Mouse (Mus musculus): ENCODE data around the gene Qtrt1.

GRCm38 (mm10) chr9:21397170-21397569, 14.5 kb upstream of the Qtrt1 start:
- TF ChIP-seq POLR2A (IDR thresholded peaks at IDR 0.05; ENCODE audit: low read depth, low read length) (no peak), CTCF (conservative IDR thresholded peaks at IDR 0.05; ENCODE audit: insufficient read depth, insufficient read length, low read depth, low read length) (no peak)
